Mouse (Mus musculus) MEL (cell line): ENCODE measurements around the gene Taf6l. TPM values are rescaled to one million over a fixed set of nuclear protein-coding genes. Genes with fewer than 3 reads are reported as not detected.

Experiments
- DNase-seq: peaks from one replicate; pipeline ENCODE4 v3.0.0; 2011; ENCODE audit warnings: low read depth, low spot score
- H3K27ac ChIP-seq: 2 replicates; pipeline ENCODE4 v1.5.1; 2012; ENCODE audit warnings: low read depth, mild to moderate bottlenecking, control low read depth, low read length, moderate library complexity; ENCODE audit not compliant: control insufficient read depth
- H3K27me3 ChIP-seq, 2 experiments: fragments of 150-350 bp in 1 of 2; sonication (generic) in 1 of 2; 2 replicates each; pipeline ENCODE4 v1.6.1; 2012; ENCODE audit warnings: low read length in 2 of 2, mild to moderate bottlenecking in 2 of 2, improper control_type of control experiment in 1 of 2, moderate library complexity in 1 of 2; ENCODE audit not compliant: insufficient read depth in 2 of 2, control insufficient read depth in 1 of 2
- H3K36me3 ChIP-seq, 2 experiments: 2 replicates each; pipeline ENCODE4 v1.6.1; 2012 to 2014; ENCODE audit warnings: low read length in 2 of 2, improper control_type of control experiment in 1 of 2, inconsistent platforms in 1 of 2, mild to moderate bottlenecking in 1 of 2; ENCODE audit not compliant: insufficient read depth in 2 of 2, control insufficient read depth in 1 of 2
- H3K4me1 ChIP-seq, 2 experiments: fragments of 150-350 bp in 1 of 2; sonication (generic) in 1 of 2; 2 replicates each; pipeline ENCODE4 v1.6.1; 2012; ENCODE audit warnings: low read length in 2 of 2, improper control_type of control experiment in 1 of 2, mild to moderate bottlenecking in 1 of 2; ENCODE audit not compliant: insufficient read depth in 2 of 2, control insufficient read depth in 1 of 2
- H3K4me3 ChIP-seq, 2 experiments: fragments of 150-350 bp in 1 of 2; sonication (generic) in 1 of 2; 2 replicates each; pipeline ENCODE4 v1.5.1; 2012; ENCODE audit warnings: low read depth in 2 of 2, low read length in 2 of 2, mild to moderate bottlenecking in 2 of 2, moderate library complexity in 2 of 2, control low read depth in 1 of 2, improper control_type of control experiment in 1 of 2; ENCODE audit not compliant: control insufficient read depth in 1 of 2, insufficient read depth in 1 of 2
- H3K79me2 ChIP-seq: 2 replicates; pipeline ENCODE4 v1.6.1; 2012; ENCODE audit warnings: mild to moderate bottlenecking, low read length, moderate library complexity; ENCODE audit not compliant: control insufficient read depth, poor library complexity, insufficient read depth
- H3K9ac ChIP-seq: 2 replicates; pipeline ENCODE4 v1.6.1; 2012; ENCODE audit warnings: low read depth, mild to moderate bottlenecking, control low read depth, low read length, moderate library complexity; ENCODE audit not compliant: control insufficient read depth, poor library complexity, severe bottlenecking
- H3K9me3 ChIP-seq: fragments of 150-350 bp; sonication (generic); replicated peaks from 2 replicates; pipeline ENCODE4 v1.6.1; 2012; ENCODE audit warnings: mild to moderate bottlenecking, low read length, improper control_type of control experiment, moderate library complexity; ENCODE audit not compliant: insufficient read depth
- BHLHE40 ChIP-seq: IDR thresholded peaks from 2 replicates; pipeline ENCODE4 v1.6.1; 2012; ENCODE audit warnings: low read depth, mild to moderate bottlenecking, inconsistent platforms, low read length, improper control_type of control experiment, borderline replicate concordance
- CHD1 ChIP-seq: IDR thresholded peaks from 2 replicates; pipeline ENCODE4 v1.6.1; 2012; ENCODE audit warnings: low read depth, mild to moderate bottlenecking, inconsistent platforms, low read length, improper control_type of control experiment
- CHD2 ChIP-seq: IDR thresholded peaks from 2 replicates; pipeline ENCODE4 v1.6.1; 2011; ENCODE audit warnings: low read length, improper control_type of control experiment
- EP300 ChIP-seq, 2 experiments: IDR thresholded peaks; 2 replicates each; pipeline ENCODE4 v1.6.1; 2011; ENCODE audit warnings: improper control_type of control experiment in 2 of 2, low read length in 2 of 2, low read depth in 1 of 2, mild to moderate bottlenecking in 1 of 2
- GABPA ChIP-seq: IDR thresholded peaks from 2 replicates; pipeline ENCODE4 v1.6.1; 2012; ENCODE audit warnings: low read depth, mild to moderate bottlenecking, inconsistent platforms, low read length, improper control_type of control experiment, moderate library complexity
- JUND ChIP-seq: IDR thresholded peaks from 2 replicates; pipeline ENCODE4 v1.6.1; 2011; ENCODE audit warnings: low read depth, mild to moderate bottlenecking, improper control_type of control experiment, low read length
- MAZ ChIP-seq: IDR thresholded peaks from 2 replicates; pipeline ENCODE4 v1.6.1; 2012; ENCODE audit warnings: low read depth, mild to moderate bottlenecking, inconsistent platforms, low read length, improper control_type of control experiment
- MEF2A ChIP-seq: IDR thresholded peaks from 2 replicates; pipeline ENCODE4 v1.6.1; 2014; ENCODE audit warnings: low read depth, mild to moderate bottlenecking, inconsistent platforms, low read length, improper control_type of control experiment; ENCODE audit not compliant: poor library complexity, insufficient replicate concordance, severe bottlenecking; ENCODE audit errors: extremely low read depth
- MYB ChIP-seq: IDR thresholded peaks from 2 replicates; pipeline ENCODE4 v1.6.1; 2011; ENCODE audit warnings: mild to moderate bottlenecking, low read depth, low read length, improper control_type of control experiment
- POLR2AphosphoS2 ChIP-seq: IDR thresholded peaks from 2 replicates; pipeline ENCODE4 v1.6.1; 2011; ENCODE audit warnings: low read length, improper control_type of control experiment
- POLR2AphosphoS5 ChIP-seq: IDR thresholded peaks from 2 replicates; pipeline ENCODE4 v1.6.1; 2012; ENCODE audit warnings: low read depth, borderline replicate concordance, mild to moderate bottlenecking, inconsistent platforms, low read length, moderate library complexity, mixed read lengths
- RCOR1 ChIP-seq: IDR thresholded peaks from 2 replicates; pipeline ENCODE4 v1.6.1; 2012; ENCODE audit warnings: low read depth, mild to moderate bottlenecking, inconsistent platforms, low read length, improper control_type of control experiment
- TCF12 ChIP-seq: IDR thresholded peaks from 2 replicates; pipeline ENCODE4 v1.6.1; 2014; ENCODE audit warnings: low read depth, mild to moderate bottlenecking, inconsistent platforms, low read length, improper control_type of control experiment, moderate library complexity
- UBTF ChIP-seq: IDR thresholded peaks from 2 replicates; pipeline ENCODE4 v1.6.1; 2012; ENCODE audit warnings: low read depth, mild to moderate bottlenecking, inconsistent platforms, low read length, improper control_type of control experiment, moderate library complexity, borderline replicate concordance; ENCODE audit not compliant: insufficient read depth
- USF1 ChIP-seq: IDR thresholded peaks from 2 replicates; pipeline ENCODE4 v1.6.1; 2014; ENCODE audit warnings: low read depth, mild to moderate bottlenecking, inconsistent platforms, low read length, improper control_type of control experiment, moderate library complexity
- USF2 ChIP-seq, 2 experiments: IDR thresholded peaks; 2 replicates each; pipeline ENCODE4 v1.6.1; 2011 to 2012; ENCODE audit warnings: improper control_type of control experiment in 2 of 2, low read length in 2 of 2, borderline replicate concordance in 1 of 2, inconsistent platforms in 1 of 2, low read depth in 1 of 2, mild to moderate bottlenecking in 1 of 2; ENCODE audit not compliant: insufficient read depth in 1 of 2
- ZC3H11A ChIP-seq: IDR thresholded peaks from 2 replicates; pipeline ENCODE4 v1.6.1; 2012; ENCODE audit warnings: low read depth, mild to moderate bottlenecking, inconsistent platforms, low read length, improper control_type of control experiment
- ZMIZ1 ChIP-seq: IDR thresholded peaks from 2 replicates; pipeline ENCODE4 v1.6.1; 2012; ENCODE audit warnings: low read depth, mild to moderate bottlenecking, inconsistent platforms, low read length, improper control_type of control experiment, moderate library complexity
- ZNF384 ChIP-seq: IDR thresholded peaks from 2 replicates; pipeline ENCODE4 v1.6.1; 2012; ENCODE audit warnings: low read depth, mild to moderate bottlenecking, inconsistent platforms, low read length, improper control_type of control experiment
- polyA plus RNA-seq, 2 experiments: library from polyadenylated mRNA; stranded (reverse) in 1 of 2; unstranded in 1 of 2; fragments of >175 nt in 1 of 2; fragments of >200 nt in 1 of 2; gene quantifications; 2 replicates each; pipeline versions ENCODE4 v1.2.1 to v1.2.4; 2012; ENCODE audit warnings: low replicate concordance in 2 of 2, low read depth in 1 of 2; ENCODE audit not compliant: insufficient read length in 2 of 2, insufficient read depth in 1 of 2, missing spikeins in 1 of 2
- total RNA-seq: library from RNA; depleted of rRNA; stranded (reverse); fragments of 300-350 nt; gene quantifications from 2 replicates; pipeline ENCODE4 v1.2.3, GENCODE M21; 2012

Gene Taf6l
- total and polyA plus RNA-seq, 3 experiments = 18.3 to 25.5 TPM; not detected in 1

GRCm38 (mm10) chr19:8741243-8741869, 44.9 kb downstream of the Taf6l start, which contains the start of gene Stx5a (continued):
- no peak; a peak in 1 of 4 replicates for TF ChIP-seq EP300 (IDR thresholded peaks at IDR 0.05; ENCODE audit: low read depth in 1 of 2, low read length in 2 of 2)
- no peak for TF ChIP-seq TCF12
- TF ChIP-seq MAZ = peak; percentile 47
- TF ChIP-seq BHLHE40 = no peak
- no peak for TF ChIP-seq POLR2AphosphoS5
- peak; percentile 97 for TF ChIP-seq POLR2AphosphoS2

- Histone ChIP-seq H3K9me3 (no peaks in the 10 kb centered on the region), H3K4me3 (peak within 1 kb of the TSS; percentile 82 to 87), H3K27ac (peak within 1 kb of the TSS; percentile 89), H3K36me3 (peaks cover 11 to 18% of the 10 kb centered on the region in 2 experiments), H3K4me1 (peaks cover 5 to 7% of the 10 kb centered on the region in 2 experiments), H3K27me3 (no peaks in the 10 kb centered on the region), H3K9ac (peak within 1 kb of the TSS; percentile 84), H3K79me2 (peaks cover 29% of the 10 kb centered on the region)
- DNase-seq = no peak
- TF ChIP-seq ZMIZ1 = 0 out of 2 replicates have a peak, but pooled peaks have one; percentile 6
- TF ChIP-seq USF1 = no peak
Observed at GRCm38 (mm10) chr19:8740603-8741002, 45.6 kb downstream of the Taf6l start, which contains the start of gene 1700092M07Rik. Gene 1700092M07Rik, plus strand, starts transcription at chr19:8740718.

GRCm38 (mm10) chr19:8739646-8740045, 46.6 kb downstream of the Taf6l start:
- Histone ChIP-seq H3K9ac (no peak overlapping the region), H3K4me3 (no peak overlapping the region), H3K27me3 (no peaks in the 10 kb centered on the region), H3K27ac (no peak overlapping the region), H3K4me1 (peaks cover 8 to 13% of the 10 kb centered on the region in 2 experiments), H3K79me2 (peaks cover 29% of the 10 kb centered on the region)
- TF ChIP-seq MYB = no peak
- no peak for TF ChIP-seq JUND
- no peak for TF ChIP-seq CHD1
- no peak for TF ChIP-seq MEF2A
- TF ChIP-seq RCOR1 = no peak
- no peak for TF ChIP-seq UBTF
- TF ChIP-seq USF2 (IDR thresholded peaks at IDR 0.05; ENCODE audit: borderline replicate concordance in 1 of 2, insufficient read depth in 1 of 2, low read depth in 1 of 2, low read length in 2 of 2) = no peak
- TF ChIP-seq ZC3H11A = no peak
- no peak for TF ChIP-seq EP300 (IDR thresholded peaks at IDR 0.05; ENCODE audit: low read depth in 1 of 2, low read length in 2 of 2)
- no peak for TF ChIP-seq USF1
- TF ChIP-seq BHLHE40 = no peak
- TF ChIP-seq CHD2 = no peak
- TF ChIP-seq POLR2AphosphoS5 = no peak
- TF ChIP-seq ZNF384 = no peak
- no peak for TF ChIP-seq GABPA
- TF ChIP-seq, all 39 proteins: peak for 0
- DNase-seq = no peak
- Histone ChIP-seq H3K9me3 (no peaks in the 10 kb centered on the region), H3K36me3 (peaks cover 16 to 17% of the 10 kb centered on the region in 2 experiments)
